Mouse (Mus musculus) erythroid progenitor cell, adult 5-6 weeks (primary cell): Measurements from ENCODE around the gene Dnajb5. TPM values are rescaled to one million over a fixed set of nuclear protein-coding genes. Genes with fewer than 3 reads are reported as not detected.

ENCODE experiments used
- ATAC-seq: replicated peaks from 2 replicates; pipeline ENCODE4 v1.8.0; 2016; ENCODE audit warnings: moderate number of reproducible peaks, mild to moderate bottlenecking, moderate TSS enrichment, inconsistent platforms; ENCODE audit not compliant: poor library complexity, low FRiP score, severe bottlenecking
- total RNA-seq, 2 experiments: library from RNA; stranded (forward) in 1 of 2; stranded (reverse) in 1 of 2; fragments of 150-400 nt in 1 of 2; fragments of 186-747, 209-891 nt in 1 of 2; gene quantifications; 2 replicates each; pipeline versions ENCODE4 v1.2.3 to v1.2.4; 2015 to 2017; ENCODE audit warnings: low replicate concordance in 2 of 2

Gene Dnajb5
- total RNA-seq, 2 experiments from 2014 or later = 2.0 to 2.1 TPM

- ATAC-seq = no peak
These were observed 8.2 kb upstream of the Dnajb5 start for GRCm38 (mm10) chr4:42941396-42941795.

DNA sequence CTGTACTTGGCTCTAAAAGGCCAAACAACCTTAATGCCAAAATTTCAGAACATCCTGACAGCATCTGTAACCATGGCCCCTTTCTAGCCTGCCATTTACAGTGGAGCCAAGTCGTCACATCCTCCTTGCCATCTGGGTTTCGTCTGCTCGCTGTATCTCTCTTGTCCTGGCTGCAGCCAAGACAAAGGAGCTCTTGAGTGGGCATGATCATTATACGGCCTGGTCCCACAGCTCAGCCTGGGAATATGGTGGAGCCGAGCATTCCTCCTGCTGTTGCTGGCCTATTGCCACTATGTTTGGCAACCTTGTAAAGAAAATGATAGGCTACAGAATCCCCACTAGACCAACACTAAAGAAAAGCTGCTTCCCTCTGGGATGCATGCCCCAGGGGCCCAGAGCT, 6.3 kb upstream of the Dnajb5 start:
- no peak for ATAC-seq

GRCm38 (mm10) chr4:42944185-42944584, 5.4 kb upstream of the Dnajb5 start:
- no peak for ATAC-seq

- no peak for ATAC-seq
These were observed 4.6 kb upstream of the Dnajb5 start for GRCm38 (mm10) chr4:42945043-42945442.

DNA sequence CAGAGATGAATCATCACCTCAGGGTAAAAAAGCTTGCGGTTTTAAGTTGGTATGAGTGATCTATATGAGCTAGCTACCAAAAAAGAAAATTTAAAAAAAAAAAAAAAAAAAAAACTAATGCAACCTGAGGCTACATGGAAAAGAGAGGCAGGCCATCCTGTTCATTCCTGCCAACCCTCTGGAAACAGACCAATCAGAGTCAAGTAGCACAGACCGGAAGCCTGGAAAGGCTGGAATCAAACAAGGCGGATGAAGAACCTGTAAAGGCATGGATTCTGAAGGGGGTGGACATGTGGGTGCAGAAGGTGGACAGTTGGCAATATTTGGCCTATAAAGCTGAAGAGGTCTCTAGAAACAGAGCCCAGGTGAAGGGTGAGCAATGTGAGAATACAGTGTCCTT, 4.2 kb upstream of the Dnajb5 start:
- ATAC-seq = no peak

DNA sequence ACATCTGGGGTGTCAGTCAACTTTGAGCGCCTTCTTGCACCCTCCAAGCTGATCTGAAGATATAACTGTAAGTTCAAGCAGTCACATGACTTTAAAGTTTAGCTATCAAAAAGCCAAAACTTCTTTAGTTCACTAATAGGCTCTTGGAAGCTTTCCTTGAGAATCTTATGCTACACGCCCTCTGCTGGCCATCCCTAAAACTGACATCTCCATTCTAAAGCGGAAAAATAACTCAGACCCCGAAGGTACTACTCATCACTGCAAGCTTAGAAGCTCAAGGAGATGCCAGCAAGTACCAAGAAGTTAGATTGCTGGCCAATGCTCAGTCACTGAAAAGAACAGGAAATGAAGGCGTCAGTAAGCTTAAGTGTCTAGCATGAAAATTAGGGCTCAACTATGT, 3.7 kb upstream of the Dnajb5 start:
- ATAC-seq = no peak; the same call in 1 of the 2 replicates

DNA sequence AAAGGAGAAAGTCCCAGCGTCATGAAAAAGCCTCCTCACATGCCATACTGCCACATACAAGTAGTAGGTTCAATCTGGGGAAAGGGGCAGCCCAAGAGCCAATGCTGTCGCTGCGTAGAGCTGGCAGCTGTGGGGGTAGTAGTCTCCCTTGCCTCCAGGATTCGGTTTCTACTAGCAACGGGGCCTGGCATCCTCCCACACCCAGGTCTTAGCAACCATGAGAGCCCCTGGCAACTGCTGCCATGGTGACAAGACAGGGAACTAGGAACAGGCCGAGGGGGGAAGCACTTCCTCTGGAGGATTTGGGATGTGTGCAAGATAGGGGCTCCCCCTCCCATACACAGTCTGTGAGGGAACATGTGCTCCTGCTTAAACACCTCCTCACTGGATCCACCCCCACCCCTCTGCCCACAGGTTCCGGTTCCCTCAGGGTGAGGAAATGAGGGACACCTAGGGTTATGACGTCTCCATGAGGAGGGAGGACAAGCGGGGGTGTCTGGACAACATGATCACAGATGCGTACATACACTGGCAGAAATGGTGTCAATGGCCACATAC, 2.8 kb upstream of the Dnajb5 start:
- no peak for ATAC-seq

- ATAC-seq = no peak
These were observed 1.1 kb upstream of the Dnajb5 start for GRCm38 (mm10) chr4:42948527-42948926.

GRCm38 (mm10) chr4:42949051-42949675, 451 bp upstream of the Dnajb5 start:
- ATAC-seq = no peak

DNA sequence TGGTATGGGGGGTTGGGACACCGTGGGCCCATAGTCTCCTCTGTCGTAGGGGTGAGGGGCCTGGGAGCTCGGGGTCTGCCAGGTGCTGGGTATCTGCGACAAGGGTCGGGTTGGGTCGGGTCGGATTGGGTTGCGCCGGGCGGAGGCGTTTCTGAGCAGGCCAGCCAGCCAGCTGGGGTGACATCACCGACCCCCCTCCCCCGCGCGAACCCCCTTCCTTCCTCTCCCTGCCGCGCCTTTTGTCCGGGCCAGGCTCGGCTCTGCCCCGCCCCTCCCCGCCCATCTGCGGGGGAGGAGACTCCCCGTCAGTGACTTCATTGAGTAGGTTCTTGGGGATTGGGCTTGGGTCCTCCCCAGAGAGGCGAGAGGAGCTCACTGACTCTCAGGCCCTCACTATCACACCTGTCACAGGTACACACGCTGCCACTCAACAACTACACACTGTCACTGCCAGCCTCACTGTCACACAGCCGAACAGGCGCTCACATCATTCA, 498 bp downstream of the Dnajb5 start:
- no peak for ATAC-seq

DNA sequence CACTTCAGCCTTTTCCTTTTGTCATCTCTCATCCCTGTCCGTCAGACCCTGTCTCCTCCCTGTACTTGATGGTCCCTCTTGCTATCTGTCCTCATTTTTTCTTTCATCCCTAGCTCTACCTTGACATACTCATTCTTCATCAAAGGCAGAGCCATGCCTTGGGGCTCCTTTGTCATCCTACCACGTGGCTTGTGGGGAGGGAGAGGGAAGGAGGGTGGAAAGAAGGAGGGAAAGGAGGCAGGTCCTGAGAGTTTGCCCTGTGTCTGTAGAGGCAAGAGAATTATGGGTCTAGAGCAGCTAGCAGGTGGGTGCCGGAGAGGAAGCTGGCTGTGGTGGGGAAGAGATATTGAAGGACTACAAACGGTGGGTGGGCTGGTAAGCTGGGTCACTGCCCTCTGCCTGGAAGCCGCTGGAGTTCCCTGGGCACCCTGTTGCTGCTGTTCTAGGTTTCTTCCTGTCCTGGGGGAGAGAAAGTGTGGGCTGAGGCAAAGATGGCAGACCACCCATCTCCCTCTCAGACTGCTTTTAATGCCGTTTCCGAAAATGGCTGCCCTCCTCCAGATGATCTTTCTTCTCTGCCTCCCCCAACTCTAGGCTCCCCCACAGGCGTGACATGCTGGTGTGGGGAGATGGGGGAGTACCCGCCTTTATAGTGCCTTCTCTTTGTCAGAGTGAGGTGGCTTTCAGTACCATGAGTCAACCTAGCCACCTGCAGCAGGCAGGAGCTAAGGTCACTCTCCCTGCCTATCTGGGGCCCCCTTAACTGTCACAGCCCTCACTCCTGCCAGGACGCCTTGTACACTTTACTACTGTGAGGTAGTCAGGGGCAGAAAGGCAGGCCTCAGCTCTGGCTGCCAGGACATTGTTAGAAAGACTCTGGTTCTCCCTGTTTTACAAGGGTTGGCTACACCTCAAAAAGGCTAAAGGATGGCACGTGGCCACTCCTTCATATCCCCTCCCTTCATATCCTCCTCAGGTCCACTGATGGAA, 1.9 kb downstream of the Dnajb5 start:
- no peak for ATAC-seq

- no peak for ATAC-seq
These were observed 2.9 kb downstream of the Dnajb5 start for GRCm38 (mm10) chr4:42952563-42952962.

DNA sequence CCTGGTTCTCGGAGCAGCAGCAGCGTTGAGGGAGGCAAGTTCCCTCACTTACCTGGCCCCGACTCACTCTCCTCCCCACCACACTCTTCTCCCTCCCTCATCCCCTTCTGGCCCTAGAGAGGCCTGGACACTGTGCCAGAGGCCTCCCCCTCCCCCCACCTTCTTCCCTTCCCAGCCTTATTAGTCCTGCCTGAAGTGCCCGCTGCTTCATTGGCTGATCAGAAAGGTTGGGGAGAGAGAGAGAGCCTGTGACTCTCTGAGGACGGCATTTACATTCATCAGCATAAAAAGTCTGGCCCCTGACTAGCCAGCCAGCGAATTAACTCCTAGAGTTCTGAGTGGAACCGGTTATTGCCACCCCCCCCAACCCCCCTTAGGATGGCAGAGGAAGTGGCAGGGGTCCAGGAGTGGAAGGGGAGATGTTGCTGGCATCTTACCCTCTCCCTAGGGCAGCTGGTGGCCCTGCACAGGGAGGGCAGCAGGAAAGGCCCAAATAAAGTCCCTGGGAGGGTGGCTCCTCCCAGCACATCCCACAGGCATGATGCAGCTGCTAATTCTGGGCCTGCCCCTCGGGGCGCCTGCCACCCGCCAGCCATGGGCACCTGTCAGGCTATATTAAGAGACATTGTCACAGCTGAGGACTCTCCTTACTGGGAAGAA, 4.0 kb downstream of the Dnajb5 start:
- no peak for ATAC-seq

DNA sequence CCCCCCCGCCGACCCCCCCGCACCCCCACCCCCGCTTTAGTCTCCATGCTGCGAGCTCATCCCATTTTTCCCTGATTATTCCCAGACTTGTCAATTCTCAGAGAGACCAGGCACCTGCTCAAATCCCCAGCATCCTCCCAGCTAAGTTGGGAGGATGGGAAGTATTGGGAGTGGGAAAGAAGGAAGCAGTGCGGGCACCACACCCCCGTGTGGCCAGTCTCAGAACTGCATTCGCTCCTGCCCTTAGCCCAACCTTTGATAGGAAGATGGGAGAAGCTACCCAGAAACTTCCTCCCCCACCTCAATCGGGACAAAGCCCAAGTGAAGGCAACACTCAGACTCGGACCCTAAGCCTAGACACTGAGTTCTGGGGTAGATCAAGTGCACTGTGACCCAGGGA, 4.7 kb downstream of the Dnajb5 start:
- no peak for ATAC-seq

DNA sequence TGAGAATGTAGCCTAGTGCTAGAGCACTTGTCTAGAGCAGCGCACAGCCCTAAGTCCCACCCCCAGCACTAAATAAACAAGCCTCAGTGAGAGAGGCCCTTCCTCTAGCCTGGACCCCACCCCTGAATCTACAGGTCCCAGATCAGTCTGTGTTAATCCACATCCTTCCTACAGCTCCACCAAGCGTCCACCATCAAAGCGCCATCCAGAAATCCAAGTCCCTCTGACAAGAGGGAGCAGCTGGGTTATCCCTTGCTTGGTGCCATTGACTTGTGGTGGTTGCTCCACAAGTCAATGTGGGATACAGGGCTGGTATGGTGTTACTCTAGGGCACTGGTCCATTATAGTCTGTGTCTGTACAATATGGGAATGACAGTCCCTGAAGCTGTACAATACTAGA, 5.6 kb downstream of the Dnajb5 start:
- no peak for ATAC-seq

DNA sequence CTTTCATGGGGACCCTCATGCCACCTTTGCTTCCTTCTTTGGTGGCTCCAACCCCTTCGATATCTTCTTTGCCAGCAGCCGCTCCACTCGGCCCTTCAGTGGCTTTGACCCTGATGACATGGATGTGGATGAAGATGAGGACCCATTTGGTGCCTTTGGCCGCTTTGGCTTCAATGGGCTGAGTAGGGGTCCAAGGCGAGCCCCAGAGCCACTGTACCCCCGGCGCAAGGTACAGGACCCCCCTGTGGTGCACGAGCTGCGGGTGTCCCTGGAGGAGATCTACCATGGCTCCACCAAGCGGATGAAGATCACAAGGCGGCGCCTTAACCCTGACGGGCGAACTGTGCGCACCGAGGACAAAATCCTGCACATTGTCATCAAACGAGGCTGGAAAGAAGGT, 7.0 kb downstream of the Dnajb5 start:
- ATAC-seq = no peak

DNA sequence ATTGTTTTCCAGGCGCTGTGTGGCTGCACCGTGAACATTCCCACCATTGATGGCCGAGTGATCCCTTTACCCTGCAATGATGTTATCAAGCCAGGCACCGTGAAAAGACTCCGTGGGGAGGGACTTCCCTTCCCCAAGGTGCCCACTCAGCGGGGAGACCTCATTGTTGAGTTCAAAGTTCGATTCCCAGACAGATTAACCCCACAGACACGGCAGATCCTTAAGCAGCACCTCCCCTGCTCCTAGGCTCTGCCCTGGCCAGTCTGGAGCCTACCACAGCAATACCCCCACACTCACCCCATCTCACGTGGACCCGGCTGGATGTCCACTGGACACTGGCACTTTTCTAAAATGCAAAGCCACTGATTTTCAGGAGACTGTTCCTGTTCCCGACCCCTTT, 7.7 kb downstream of the Dnajb5 start:
- ATAC-seq = no peak

- no peak for ATAC-seq
These were observed 8.4 kb downstream of the Dnajb5 start for GRCm38 (mm10) chr4:42957979-42958378.

- no peak for ATAC-seq
These were observed 9.3 kb downstream of the Dnajb5 start for GRCm38 (mm10) chr4:42958942-42959341.

GRCm38 (mm10) chr4:42959382-42959781, 9.8 kb downstream of the Dnajb5 start:
- ATAC-seq = no peak
